Mouse (Mus musculus) thymus, postnatal 10 days (tissue): Measurements from ENCODE around the gene Tubg1.
"Not testable (repeated sequence)": the region's sequence is repeated elsewhere in the genome, so short reads cannot be mapped to it uniquely, and the experiment has no call there.

Experiments
- DNase-seq, 2 experiments: peaks; one replicate each; pipeline ENCODE4 v3.0.0; 2021; ENCODE audit warnings: low spot score in 2 of 2

Tubg1 gene

GRCm38 (mm10) chr11:101098231-101098630, 21.5 kb upstream of the Tubg1 start:
- DNase-seq = no peak

- DNase-seq = no peak
Observed at GRCm38 (mm10) chr11:101103011-101103410, 16.7 kb upstream of the Tubg1 start.

GRCm38 (mm10) chr11:101109351-101109750, 10.4 kb upstream of the Tubg1 start:
- no peak for DNase-seq

GRCm38 (mm10) chr11:101110708-101111107, 9.0 kb upstream of the Tubg1 start:
- no peak for DNase-seq

- DNase-seq = no peak
Observed at GRCm38 (mm10) chr11:101111178-101111577, 8.6 kb upstream of the Tubg1 start.

GRCm38 (mm10) chr11:101112186-101112585, 7.6 kb upstream of the Tubg1 start:
- DNase-seq = no peak

- no peak for DNase-seq
Observed at GRCm38 (mm10) chr11:101115564-101115963, 4.2 kb upstream of the Tubg1 start.

GRCm38 (mm10) chr11:101118105-101118504, 1.6 kb upstream of the Tubg1 start:
- DNase-seq = no peak

GRCm38 (mm10) chr11:101119131-101119760, 492 bp upstream of the Tubg1 start:
- peak in 1 of 2 experiments; percentile 18 for DNase-seq

GRCm38 (mm10) chr11:101120545-101121188, 929 bp downstream of the Tubg1 start:
- peak in 1 of 2 experiments; percentile 12 for DNase-seq

- DNase-seq = not testable (repeated sequence)
Observed at GRCm38 (mm10) chr11:101124494-101124893, 4.8 kb downstream of the Tubg1 start.

- DNase-seq = not testable (repeated sequence)
Observed at GRCm38 (mm10) chr11:101125008-101125407, 5.3 kb downstream of the Tubg1 start.

GRCm38 (mm10) chr11:101127075-101127474, 7.3 kb downstream of the Tubg1 start:
- no peak for DNase-seq

GRCm38 (mm10) chr11:101128996-101129577, 9.3 kb downstream of the Tubg1 start:
- DNase-seq = no peak

GRCm38 (mm10) chr11:101130056-101130756, 10.5 kb downstream of the Tubg1 start:
- no peak for DNase-seq

GRCm38 (mm10) chr11:101131187-101131586, 11.4 kb downstream of the Tubg1 start:
- DNase-seq = no peak

- no peak for DNase-seq
Observed at GRCm38 (mm10) chr11:101131701-101132100, 12.0 kb downstream of the Tubg1 start.

- no peak for DNase-seq
Observed at GRCm38 (mm10) chr11:101133037-101133436, 13.3 kb downstream of the Tubg1 start.

- DNase-seq = no peak
Observed at GRCm38 (mm10) chr11:101134217-101134865, 14.6 kb downstream of the Tubg1 start.

- no peak for DNase-seq
Observed at GRCm38 (mm10) chr11:101137000-101137399, 17.3 kb downstream of the Tubg1 start.

- DNase-seq = no peak
Observed at GRCm38 (mm10) chr11:101138536-101139181, 18.9 kb downstream of the Tubg1 start.
